Mouse (Mus musculus) megakaryocyte, embryonic 14.5 days (primary cell): ENCODE measurements around the gene Krt34.

Experiments used
- FLI1 ChIP-seq: IDR thresholded peaks from 2 replicates; pipeline ENCODE4 v1.6.1; 2012; ENCODE audit warnings: low read length, inconsistent platforms, mixed read lengths
- GATA1 ChIP-seq: IDR thresholded peaks from 3 replicates; pipeline ENCODE4 v1.6.1; 2012; ENCODE audit warnings: mixed read lengths, low read length, inconsistent platforms, borderline replicate concordance

GRCm38 (mm10) chr11:100029768-100030167, 11.6 kb downstream of the Krt34 start, which contains the start of gene Krt33b:
- TF ChIP-seq GATA1 (no peak), FLI1 (no peak)
